Mouse (Mus musculus): ENCODE results near the gene Gm47289. TPM values are rescaled to one million over a fixed set of nuclear protein-coding genes. Genes with fewer than 3 reads are reported as not detected.

Gene Gm47289
- total and polyA plus RNA-seq, 3 experiments, result 0.11 TPM; not detected in 2

GRCm38 (mm10) chr9:119155416-119155815 is 3.5 kb upstream of the Gm47289 start:
- no peak for ATAC-seq (ENCODE audit: extremely low read depth, insufficient number of reproducible peaks, low FRiP score, poor library complexity, severe bottlenecking)

GRCm38 (mm10) chr9:119155826-119156225 is 3.1 kb upstream of the Gm47289 start:
- no peaks in the 10 kb centered on the region for H3K4me1 ChIP-seq (ENCODE audit: insufficient read depth, low read depth, low read length)
- no peaks in the 10 kb centered on the region for H3K27me3 ChIP-seq (ENCODE audit: insufficient read depth, low read length)
- no peak for ATAC-seq (ENCODE audit: extremely low read depth, insufficient number of reproducible peaks, low FRiP score, poor library complexity, severe bottlenecking)

More at GRCm38 (mm10) chr9:119155416-119155815, 3.5 kb upstream of the Gm47289 start:
- Histone ChIP-seq H3K4me3 (ENCODE audit: low read depth, low read length) (no peak overlapping the region), H3K36me3 (replicated peaks) (no peaks in the 10 kb centered on the region), H3K27me3 (ENCODE audit: insufficient read depth, low read length) (no peaks in the 10 kb centered on the region), H3K4me1 (ENCODE audit: insufficient read depth, low read depth, low read length) (no peaks in the 10 kb centered on the region), H3K9me3 (replicated peaks) (peaks cover 91% of the 10 kb centered on the region)
- DNase-seq (ENCODE audit: low spot score), result no peak
- TF ChIP-seq TAL1 (conservative IDR thresholded peaks at IDR 0.05; ENCODE audit: low read depth, low read length) (no peak), POLR2AphosphoS5 (IDR thresholded peaks at IDR 0.05; ENCODE audit: insufficient replicate concordance, low read depth, low read length) (no peak), GATA2 (IDR thresholded peaks at IDR 0.05; ENCODE audit: borderline replicate concordance, low read depth, low read length) (no peak), GATA1 (IDR thresholded peaks at IDR 0.05; ENCODE audit: borderline replicate concordance, low read length) (no peak), CTCF (IDR thresholded peaks at IDR 0.05; ENCODE audit: low read depth, low read length) (no peak)

GRCm38 (mm10) chr9:119156278-119157201 is 2.4 kb upstream of the Gm47289 start, which contains the start of gene Acaa1b:
TSS of gene Acaa1b (minus strand) at chr9:119157093.
- H3K27me3 ChIP-seq (ENCODE audit: insufficient read depth, low read length), result no peaks in the 10 kb centered on the region
- H3K36me3 ChIP-seq (replicated peaks), result no peaks in the 10 kb centered on the region
- no peak within 1 kb of the TSS; the same call in 1 of the 2 replicates for H3K4me3 ChIP-seq (ENCODE audit: low read depth, low read length)
- ATAC-seq (ENCODE audit: extremely low read depth, insufficient number of reproducible peaks, low FRiP score, poor library complexity, severe bottlenecking), result no peak
- no peaks in the 10 kb centered on the region for H3K4me1 ChIP-seq (ENCODE audit: insufficient read depth, low read depth, low read length)
- no peak for DNase-seq (ENCODE audit: low spot score)
- H3K9me3 ChIP-seq (replicated peaks), result peaks cover 87% of the 10 kb centered on the region
- TF ChIP-seq CTCF (IDR thresholded peaks at IDR 0.05; ENCODE audit: low read depth, low read length) (no peak), POLR2AphosphoS5 (IDR thresholded peaks at IDR 0.05; ENCODE audit: insufficient replicate concordance, low read depth, low read length) (no peak), TAL1 (conservative IDR thresholded peaks at IDR 0.05; ENCODE audit: low read depth, low read length) (no peak), GATA2 (IDR thresholded peaks at IDR 0.05; ENCODE audit: borderline replicate concordance, low read depth, low read length) (no peak), GATA1 (IDR thresholded peaks at IDR 0.05; ENCODE audit: borderline replicate concordance, low read length) (no peak)

More at GRCm38 (mm10) chr9:119155826-119156225, 3.1 kb upstream of the Gm47289 start:
- H3K36me3 ChIP-seq (replicated peaks), result no peaks in the 10 kb centered on the region
- TF ChIP-seq POLR2AphosphoS5 (IDR thresholded peaks at IDR 0.05; ENCODE audit: insufficient replicate concordance, low read depth, low read length) (no peak), GATA2 (IDR thresholded peaks at IDR 0.05; ENCODE audit: borderline replicate concordance, low read depth, low read length) (no peak), GATA1 (IDR thresholded peaks at IDR 0.05; ENCODE audit: borderline replicate concordance, low read length) (no peak), CTCF (IDR thresholded peaks at IDR 0.05; ENCODE audit: low read depth, low read length) (no peak), TAL1 (conservative IDR thresholded peaks at IDR 0.05; ENCODE audit: low read depth, low read length) (no peak)
- peaks cover 89% of the 10 kb centered on the region for H3K9me3 ChIP-seq (replicated peaks)
- DNase-seq (ENCODE audit: low spot score), result no peak
- H3K4me3 ChIP-seq (ENCODE audit: low read depth, low read length), result no peak overlapping the region; the same call in 1 of the 2 replicates

- TF ChIP-seq GATA1 (IDR thresholded peaks at IDR 0.05; ENCODE audit: borderline replicate concordance, low read length), result no peak
- TF ChIP-seq GATA2 (IDR thresholded peaks at IDR 0.05; ENCODE audit: borderline replicate concordance, low read depth, low read length), result no peak
- TF ChIP-seq CTCF (IDR thresholded peaks at IDR 0.05; ENCODE audit: low read depth, low read length), result no peak
- no peak for TF ChIP-seq POLR2AphosphoS5 (IDR thresholded peaks at IDR 0.05; ENCODE audit: insufficient replicate concordance, low read depth, low read length)
- TF ChIP-seq TAL1 (conservative IDR thresholded peaks at IDR 0.05; ENCODE audit: low read depth, low read length), result no peak
- no peaks in the 10 kb centered on the region for H3K36me3 ChIP-seq (replicated peaks)
- ATAC-seq (ENCODE audit: extremely low read depth, insufficient number of reproducible peaks, low FRiP score, poor library complexity, severe bottlenecking) (no peak), DNase-seq (ENCODE audit: low spot score) (no peak)
- H3K4me3 ChIP-seq (ENCODE audit: low read depth, low read length), result no peak overlapping the region
- H3K9me3 ChIP-seq (replicated peaks), result peaks cover 71% of the 10 kb centered on the region
- H3K4me1 ChIP-seq (ENCODE audit: insufficient read depth, low read depth, low read length), result no peaks in the 10 kb centered on the region
- H3K27me3 ChIP-seq (ENCODE audit: insufficient read depth, low read length), result no peaks in the 10 kb centered on the region
Measured at GRCm38 (mm10) chr9:119160689-119161088, 1.7 kb downstream of the Gm47289 start.

- no peaks in the 10 kb centered on the region for H3K27me3 ChIP-seq (ENCODE audit: insufficient read depth, low read length)
- no peaks in the 10 kb centered on the region for H3K4me1 ChIP-seq (ENCODE audit: insufficient read depth, low read depth, low read length)
- DNase-seq (ENCODE audit: low spot score) (no peak), ATAC-seq (ENCODE audit: extremely low read depth, insufficient number of reproducible peaks, low FRiP score, poor library complexity, severe bottlenecking) (no peak)
- H3K36me3 ChIP-seq (replicated peaks), result no peaks in the 10 kb centered on the region
- no peak for TF ChIP-seq POLR2AphosphoS5 (IDR thresholded peaks at IDR 0.05; ENCODE audit: insufficient replicate concordance, low read depth, low read length)
- no peak for TF ChIP-seq GATA2 (IDR thresholded peaks at IDR 0.05; ENCODE audit: borderline replicate concordance, low read depth, low read length)
- TF ChIP-seq GATA1 (IDR thresholded peaks at IDR 0.05; ENCODE audit: borderline replicate concordance, low read length), result no peak
- no peak for TF ChIP-seq TAL1 (conservative IDR thresholded peaks at IDR 0.05; ENCODE audit: low read depth, low read length)
- no peak for TF ChIP-seq CTCF (IDR thresholded peaks at IDR 0.05; ENCODE audit: low read depth, low read length)
- no peak overlapping the region for H3K4me3 ChIP-seq (ENCODE audit: low read depth, low read length)
- peaks cover 71% of the 10 kb centered on the region for H3K9me3 ChIP-seq (replicated peaks)
Measured at GRCm38 (mm10) chr9:119164743-119165142, 5.8 kb downstream of the Gm47289 start.

GRCm38 (mm10) chr9:119165548-119165947 is 6.6 kb downstream of the Gm47289 start:
- no peak for DNase-seq (ENCODE audit: low spot score)
- H3K4me3 ChIP-seq (ENCODE audit: low read depth, low read length), result no peak overlapping the region

More at GRCm38 (mm10) chr9:119165548-119165947, 6.6 kb downstream of the Gm47289 start:
- H3K4me1 ChIP-seq (ENCODE audit: insufficient read depth, low read depth, low read length), result no peaks in the 10 kb centered on the region
- peaks cover 68% of the 10 kb centered on the region for H3K9me3 ChIP-seq (replicated peaks)
- H3K27me3 ChIP-seq (ENCODE audit: insufficient read depth, low read length), result no peaks in the 10 kb centered on the region
- ATAC-seq (ENCODE audit: extremely low read depth, insufficient number of reproducible peaks, low FRiP score, poor library complexity, severe bottlenecking), result no peak
- H3K36me3 ChIP-seq (replicated peaks), result no peaks in the 10 kb centered on the region
- TF ChIP-seq GATA1 (IDR thresholded peaks at IDR 0.05; ENCODE audit: borderline replicate concordance, low read length) (no peak), GATA2 (IDR thresholded peaks at IDR 0.05; ENCODE audit: borderline replicate concordance, low read depth, low read length) (no peak), POLR2AphosphoS5 (IDR thresholded peaks at IDR 0.05; ENCODE audit: insufficient replicate concordance, low read depth, low read length) (no peak), CTCF (IDR thresholded peaks at IDR 0.05; ENCODE audit: low read depth, low read length) (no peak), TAL1 (conservative IDR thresholded peaks at IDR 0.05; ENCODE audit: low read depth, low read length) (no peak)
